Comparison of ENCODE assay signal across 19 mouse cellular contexts in genomic region chr7:119731262-119731661, GRCm38 (mm10). TPM values are rescaled to one million over a fixed set of nuclear protein-coding genes. Genes with fewer than 3 reads are reported as not detected.
DNase-seq lines count a peak whose midpoint lies in the region; ATAC-seq and TF ChIP-seq lines count a peak whose summit lies in the region.
"Not testable (repeated sequence)": the region's sequence is repeated elsewhere in the genome, so short reads cannot be mapped to it uniquely, and the experiment has no call there.
"Had no signal": no experiment of that assay in that cellular context is flagged by ENCODE, and none has a peak within 500 bp of the region (broad histone marks: within the 10 kb centered on the region; RNA-seq: fewer than 3 reads in every experiment).

No protein-coding gene starts in this region.

- H3K36me3 ChIP-seq in CH12.LX (replicated peaks in 1 of 2; ENCODE audit: control insufficient read depth in 1 of 2, insufficient read depth in 1 of 2, low read length in 1 of 2); forebrain, embryonic 14.5 days (ENCODE audit: control insufficient read depth, insufficient read depth, low read length); kidney, adult 2 months (ENCODE audit: control insufficient read depth, insufficient read depth, low read length); liver, adult 2 months (ENCODE audit: control insufficient read depth, insufficient read depth, low read length); midbrain, postnatal 0 days (ENCODE audit: insufficient read depth, low read length): not testable (repeated sequence)

- peak; percentile 31 for DNase-seq in CH12.LX (ENCODE audit: extremely low read depth)
- peak; percentile 22 for DNase-seq in adrenal gland, adult 2 months
- DNase-seq in c-Kit-positive CD71-positive TER-119-positive erythroid progenitor cells, embryonic 14.5 days (ENCODE audit: low spot score): peak; percentile 34
- peak; percentile 19 for DNase-seq in forebrain, embryonic 14.5 days (ENCODE audit: low spot score)
- peak; percentile 46 for DNase-seq in kidney, adult 2 months
- peak; percentile 60 for DNase-seq in liver, adult 2 months (ENCODE audit: extremely low read depth, low read depth, low spot score)
- not testable (repeated sequence) for DNase-seq in midbrain, postnatal 0 days (ENCODE audit: low spot score)
- peak; percentile 32 for DNase-seq in thymus, postnatal 25 days

- WGBS in forebrain, embryonic 14.5 days: 86% methylated on average over 4 of the region's 4 CpGs
- WGBS in kidney, adult 2 months: 88% methylated on average over 4 of the region's 4 CpGs
- WGBS in liver, adult 2 months: 85% methylated on average over 4 of the region's 4 CpGs
- WGBS in midbrain, postnatal 0 days: 83% methylated on average over 4 of the region's 4 CpGs

- dilution Hi-C loops in CH12.LX (cut with MboI; ENCODE audit: extremely low pct_ligation_motif_present, extremely low pct_unique_long_range_greater_than_20kb, low sequenced_read_pairs): not testable (repeated sequence)

- not testable (repeated sequence) for TF ChIP-seq POLR2A in CH12.LX (IDR thresholded peaks at IDR 0.05; ENCODE audit: low read depth, low read length); kidney, adult 2 months (IDR thresholded peaks at IDR 0.05; ENCODE audit: low read depth, low read length); liver, adult 2 months (IDR thresholded peaks at IDR 0.05; ENCODE audit: extremely low read depth, insufficient read depth, low read length)

- not testable (repeated sequence) for H3K79me2 ChIP-seq in CH12.LX (replicated peaks; ENCODE audit: control insufficient read depth, extremely low read depth, insufficient read depth, poor library complexity, severe bottlenecking); liver, adult 2 months (ENCODE audit: control insufficient read depth, insufficient read depth, low read length)

- TF ChIP-seq RAD21 in CH12.LX (IDR thresholded peaks at IDR 0.05; ENCODE audit: low read depth, low read length): peak; percentile 37

- not testable (repeated sequence) for H3K27ac ChIP-seq in CH12.LX (ENCODE audit: insufficient read depth, low read depth); forebrain, embryonic 14.5 days (ENCODE audit: low read depth, low read length); kidney, adult 2 months (ENCODE audit: insufficient read depth, low read depth, low read length); liver, adult 2 months (replicated peaks; ENCODE audit: insufficient read depth, low read depth, low read length); midbrain, postnatal 0 days (ENCODE audit: low read depth, low read length)

- TF ChIP-seq CTCF in CH12.LX (conservative IDR thresholded peaks at IDR 0.05 in 1 of 2, IDR thresholded peaks at IDR 0.05 in 1 of 2; ENCODE audit: low read depth in 2 of 2, low read length in 2 of 2): peak in 1 of 2 experiments; percentile 51; a peak in 2 of 4 replicates
- peak; percentile 38 for TF ChIP-seq CTCF in kidney, adult 2 months (conservative IDR thresholded peaks at IDR 0.05; ENCODE audit: insufficient read depth, insufficient read length, low read depth, low read length)
- TF ChIP-seq CTCF in liver, adult 2 months (IDR thresholded peaks at IDR 0.05; ENCODE audit: low read depth, low read length): not testable (repeated sequence)
- peak; percentile 38 for TF ChIP-seq CTCF in midbrain, postnatal 0 days (IDR thresholded peaks at IDR 0.05)

- H3K4me3 ChIP-seq in CH12.LX (replicated peaks in 1 of 3; ENCODE audit: low read depth in 2 of 3, low read length in 2 of 3, poor library complexity in 1 of 3); forebrain, embryonic 14.5 days (ENCODE audit: low read depth, low read length); kidney, adult 2 months (ENCODE audit: insufficient read depth, low read depth, low read length); liver, adult 2 months (ENCODE audit: insufficient read depth, low read depth, low read length); midbrain, postnatal 0 days (ENCODE audit: low read depth, low read length): not testable (repeated sequence)

- not testable (repeated sequence) for H3K4me2 ChIP-seq in CH12.LX (ENCODE audit: insufficient read depth, low read depth, poor library complexity, severe bottlenecking); forebrain, embryonic 14.5 days (ENCODE audit: low read length); midbrain, postnatal 0 days (ENCODE audit: low read depth, low read length, poor library complexity, severe bottlenecking)

- H3K27me3 ChIP-seq in CH12.LX (replicated peaks): peaks cover 11% of the 10 kb centered on the region
- not testable (repeated sequence) for H3K27me3 ChIP-seq in forebrain, embryonic 14.5 days (replicated peaks; ENCODE audit: control insufficient read depth, insufficient read depth, low read length); kidney, adult 2 months (replicated peaks; ENCODE audit: control insufficient read depth, insufficient read depth, low read length); liver, adult 2 months (ENCODE audit: control insufficient read depth, insufficient read depth, low read length); midbrain, postnatal 0 days (ENCODE audit: insufficient read depth, low read length)

- H3K4me1 ChIP-seq in CH12.LX (ENCODE audit: control insufficient read depth in 1 of 2, insufficient read depth in 2 of 2); forebrain, embryonic 14.5 days (ENCODE audit: control insufficient read depth, insufficient read depth, low read length); kidney, adult 2 months (ENCODE audit: control insufficient read depth, insufficient read depth, low read length); liver, adult 2 months (ENCODE audit: control insufficient read depth, insufficient read depth, low read length); midbrain, postnatal 0 days (ENCODE audit: insufficient read depth, low read length): not testable (repeated sequence)

- not testable (repeated sequence) for TF ChIP-seq EP300 in CH12.LX (IDR thresholded peaks at IDR 0.05; ENCODE audit: low read length)

- ATAC-seq in forebrain, embryonic 14.5 days; midbrain, postnatal 0 days (ENCODE audit: low FRiP score): not testable (repeated sequence)

- H3K9ac ChIP-seq in CH12.LX (ENCODE audit: insufficient read depth, low read depth); forebrain, embryonic 14.5 days (ENCODE audit: low read length); liver, adult 2 months (ENCODE audit: low read depth, low read length); midbrain, postnatal 0 days (replicated peaks; ENCODE audit: low read length, poor library complexity, severe bottlenecking): not testable (repeated sequence)

- H3K9me3 ChIP-seq in CH12.LX (replicated peaks; ENCODE audit: low read length); forebrain, embryonic 14.5 days (replicated peaks; ENCODE audit: control insufficient read depth, low read length); midbrain, postnatal 0 days (ENCODE audit: low read length): not testable (repeated sequence)

- in situ Hi-C loops in CH12.LX (cut with MboI; ENCODE audit: low pct_ligation_motif_present, low pct_unique_long_range_greater_than_20kb, low sequenced_read_pairs): not testable (repeated sequence)

RNA-seq across cellular contexts. Expression of gene Thumpd1, which starts 10.7 kb away (rescaled TPM):
- total RNA-seq in CH12.LX (2012; rRNA removed) (49.3 and 62.3 TPM in 2 replicates), CH12.LX (2014; rRNA removed) (105 and 115 TPM in 2 replicates)
- polyA plus RNA-seq in CH12.LX (2012; ENCODE audit: insufficient read length, low read depth): 102 and 120 TPM in 2 replicates
- total RNA-seq in adrenal gland, adult 2 months (2021): 10 to 100 TPM; 25.8 to 34.1 TPM
- 9.8 and 14.0 TPM in 2 replicates for polyA plus RNA-seq in adrenal gland, adult 2 months (2012; rRNA removed)
- polyA plus RNA-seq in forebrain, embryonic 14.5 days (2014; fragmentation: Nextera tagmentation; extraction: Ambion mirVana): 92.9 and 102 TPM in 2 replicates
- polyA plus RNA-seq in kidney, adult 2 months (2012; rRNA removed): 10.4 and 11.2 TPM in 2 replicates
- total RNA-seq in liver, adult 2 months (2014; rRNA removed): 11.8 and 13.6 TPM in 2 replicates
- polyA plus RNA-seq in liver, adult 2 months (2012; rRNA removed): 6.0 and 7.2 TPM in 2 replicates
- 37.5 and 53.4 TPM in 2 replicates for total RNA-seq in midbrain, postnatal 0 days (2014; rRNA removed)
- 69.1 and 71.3 TPM in 2 replicates for polyA plus RNA-seq in midbrain, postnatal 0 days (2015; fragmentation: Nextera tagmentation; extraction: Ambion mirVana)

RNA-seq across cellular contexts. Expression of gene Acsm3, which starts 29.5 kb away (rescaled TPM):
- total RNA-seq in CH12.LX (2012; rRNA removed): 0.13 and 0.17 TPM in 2 replicates
- not detected in 2 replicates for total RNA-seq in CH12.LX (2014; rRNA removed)
- polyA plus RNA-seq in CH12.LX (2012; ENCODE audit: insufficient read length, low read depth): 0.69 and 0.78 TPM in 2 replicates
- total RNA-seq in adrenal gland, adult 2 months (2021): 10 to 100 TPM; 48.2 to 53.9 TPM
- 2.7 and 4.1 TPM in 2 replicates for polyA plus RNA-seq in adrenal gland, adult 2 months (2012; rRNA removed)
- polyA plus RNA-seq in forebrain, embryonic 14.5 days (2014; fragmentation: Nextera tagmentation; extraction: Ambion mirVana): 0.30 TPM in 1 of 2 replicates, not detected in the other
- polyA plus RNA-seq in kidney, adult 2 months (2012; rRNA removed): 12.0 and 13.7 TPM in 2 replicates
- 212 and 304 TPM in 2 replicates for total RNA-seq in liver, adult 2 months (2014; rRNA removed)
- polyA plus RNA-seq in liver, adult 2 months (2012; rRNA removed): 49.8 and 66.9 TPM in 2 replicates
- not detected in 2 replicates for total RNA-seq in midbrain, postnatal 0 days (2014; rRNA removed)
- 0.12 and 0.16 TPM in 2 replicates for polyA plus RNA-seq in midbrain, postnatal 0 days (2015; fragmentation: Nextera tagmentation; extraction: Ambion mirVana)
- total RNA-seq: ES-E14; megakaryocyte-erythroid progenitor cell, adult 5-6 weeks had no signal
- polyA plus RNA-seq: activated CD4-positive, CD25-positive, alpha-beta regulatory T cell, adult 4 months; erythroblast, embryonic 14.5 days had no signal

RNA-seq across cellular contexts. Expression of gene Acsm4, which starts 41.4 kb away (rescaled TPM):
- not detected in 2 replicates for total RNA-seq in CH12.LX (2012; rRNA removed)
- total RNA-seq in CH12.LX (2014; rRNA removed): not detected in 2 replicates
- not detected in 2 replicates for polyA plus RNA-seq in CH12.LX (2012; ENCODE audit: insufficient read length, low read depth)
- total RNA-seq in adrenal gland, adult 2 months (2021): not detected
- not detected in 2 replicates for polyA plus RNA-seq in adrenal gland, adult 2 months (2012; rRNA removed)
- not detected in 2 replicates for polyA plus RNA-seq in forebrain, embryonic 14.5 days (2014; fragmentation: Nextera tagmentation; extraction: Ambion mirVana)
- not detected in 2 replicates for polyA plus RNA-seq in kidney, adult 2 months (2012; rRNA removed)
- total RNA-seq in liver, adult 2 months (2014; rRNA removed): not detected in 2 replicates
- not detected in 2 replicates for polyA plus RNA-seq in liver, adult 2 months (2012; rRNA removed)
- not detected in 2 replicates for total RNA-seq in midbrain, postnatal 0 days (2014; rRNA removed)
- 0.32 TPM in 1 of 2 replicates, not detected in the other for polyA plus RNA-seq in midbrain, postnatal 0 days (2015; fragmentation: Nextera tagmentation; extraction: Ambion mirVana)
- total RNA-seq: common myeloid progenitor, adult 5-6 weeks; gastrocnemius, postnatal 36 days; heart, postnatal 4 days; megakaryocyte-erythroid progenitor cell, adult 5-6 weeks had no signal
- polyA plus RNA-seq: activated CD4-positive, CD25-positive, alpha-beta regulatory T cell, adult 4 months; erythroblast, embryonic 14.5 days; heart, embryonic 12.5 days; intestine, embryonic 14.5 days; limb, embryonic 12.5 days; lung, adult 2 months had no signal
